Mouse (Mus musculus): ENCODE measurements at regions not wholly inside any gene's neighbourhood (a gene's known extent, or its start where the extent isn't known, plus 50 kb on each side); places are given as distances from the start of the nearest gene placed in this dataset.

DNA sequence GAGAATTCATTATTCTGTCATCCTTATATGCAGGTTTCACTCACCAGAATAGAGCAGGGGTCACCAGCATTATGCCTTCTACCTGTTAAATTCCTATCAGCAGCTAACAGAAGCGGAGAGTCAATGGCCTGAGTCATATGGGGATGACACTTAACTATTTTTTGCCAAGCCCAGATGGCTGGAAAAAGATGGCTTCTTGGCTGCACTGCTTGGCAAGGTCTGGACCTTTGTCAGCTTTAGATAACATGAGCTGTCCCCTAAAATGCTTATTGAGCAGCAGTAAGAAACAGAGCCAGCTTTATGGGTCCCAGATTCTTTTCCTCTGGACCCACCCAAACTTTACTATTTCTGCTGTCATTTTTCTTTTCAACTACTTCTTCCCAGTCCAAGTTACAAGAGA lies 565.3 kb upstream of the Lmcd1 start:
- Histone ChIP-seq H3K36me3 (ENCODE audit: control insufficient read depth, insufficient read depth, low read length) (no peaks in the 10 kb centered on the region), H3K9me3 (ENCODE audit: control insufficient read depth, low read length) (no peaks in the 10 kb centered on the region), H3K27me3 (ENCODE audit: control insufficient read depth, insufficient read depth, low read length) (no peaks in the 10 kb centered on the region), H3K4me3 (ENCODE audit: low read depth, low read length) (no peak overlapping the region), H3K4me2 (ENCODE audit: low read depth, low read length, severe bottlenecking) (no peak overlapping the region), H3K9ac (ENCODE audit: low read length) (no peak overlapping the region), H3K4me1 (replicated peaks; ENCODE audit: control insufficient read depth, insufficient read depth, low read length) (no peaks in the 10 kb centered on the region), H3K27ac (ENCODE audit: low read depth, low read length) (no peak overlapping the region)
- ATAC-seq (replicated peaks; ENCODE audit: low FRiP score) (no peak), DNase-seq (ENCODE audit: low spot score) (no peak)
- 80% methylated on average over 1 of the region's 1 CpGs for WGBS

DNA sequence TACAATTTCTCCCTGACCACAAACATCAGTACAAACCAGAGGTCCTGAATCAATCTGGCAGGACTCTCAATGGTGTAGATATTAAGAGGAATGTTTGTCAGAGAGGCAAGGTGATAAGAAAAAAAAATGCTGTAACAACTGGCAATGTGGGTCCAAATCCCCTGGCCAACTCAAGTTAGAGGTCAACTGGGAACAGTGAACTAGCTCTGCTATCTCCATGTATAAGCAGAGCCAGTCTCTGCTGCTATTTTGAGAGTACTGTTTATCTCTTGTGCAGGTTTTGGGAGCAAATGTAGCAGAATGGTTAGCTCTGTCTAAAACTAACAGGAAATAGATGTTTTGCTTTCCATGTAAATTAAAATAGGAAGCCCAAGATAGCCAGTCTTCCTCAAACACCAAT lies 547.6 kb upstream of the Lmcd1 start:
- no peaks in the 10 kb centered on the region for H3K9me3 ChIP-seq (ENCODE audit: control insufficient read depth, low read length)
- no peak overlapping the region for H3K4me3 ChIP-seq (ENCODE audit: low read depth, low read length)
- H3K9ac ChIP-seq (ENCODE audit: low read length): no peak overlapping the region
- no peaks in the 10 kb centered on the region for H3K4me1 ChIP-seq (replicated peaks; ENCODE audit: control insufficient read depth, insufficient read depth, low read length)
- DNase-seq (ENCODE audit: low spot score) (no peak), ATAC-seq (replicated peaks; ENCODE audit: low FRiP score) (no peak)
- H3K4me2 ChIP-seq (ENCODE audit: low read depth, low read length, severe bottlenecking): no peak overlapping the region
- H3K27ac ChIP-seq (ENCODE audit: low read depth, low read length): no peak overlapping the region
- H3K27me3 ChIP-seq (ENCODE audit: control insufficient read depth, insufficient read depth, low read length): no peaks in the 10 kb centered on the region
- no peaks in the 10 kb centered on the region for H3K36me3 ChIP-seq (ENCODE audit: control insufficient read depth, insufficient read depth, low read length)

DNA sequence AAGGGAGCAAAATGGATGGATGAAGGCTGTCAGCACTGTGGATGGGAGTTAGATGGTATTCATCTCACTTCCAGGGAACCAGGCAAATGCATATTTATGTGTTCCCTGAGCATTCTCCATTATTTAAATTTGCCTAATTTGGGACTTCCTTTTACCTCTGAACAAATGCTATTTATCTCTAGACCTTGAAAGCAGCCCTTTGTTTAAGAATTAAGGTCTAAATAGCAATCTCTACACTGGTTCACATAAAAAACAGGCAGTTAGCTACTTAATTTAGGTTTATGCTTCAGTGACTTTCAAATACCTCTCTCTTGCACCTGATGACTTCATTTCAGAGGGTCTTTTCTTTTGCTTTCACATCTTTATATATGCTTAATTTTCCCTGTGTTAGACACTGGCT lies 543.2 kb upstream of the Lmcd1 start:
- Histone ChIP-seq H3K36me3 (ENCODE audit: control insufficient read depth, insufficient read depth, low read length) (no peaks in the 10 kb centered on the region), H3K4me3 (ENCODE audit: low read depth, low read length) (no peak overlapping the region), H3K4me2 (ENCODE audit: low read depth, low read length, severe bottlenecking) (no peak overlapping the region), H3K9ac (ENCODE audit: low read length) (no peak overlapping the region), H3K9me3 (ENCODE audit: control insufficient read depth, low read length) (no peaks in the 10 kb centered on the region), H3K27me3 (ENCODE audit: control insufficient read depth, insufficient read depth, low read length) (no peaks in the 10 kb centered on the region), H3K4me1 (replicated peaks; ENCODE audit: control insufficient read depth, insufficient read depth, low read length) (no peaks in the 10 kb centered on the region), H3K27ac (ENCODE audit: low read depth, low read length) (no peak overlapping the region)
- ATAC-seq (replicated peaks; ENCODE audit: low FRiP score): peak; percentile 60
- DNase-seq (ENCODE audit: low spot score): no peak

DNA sequence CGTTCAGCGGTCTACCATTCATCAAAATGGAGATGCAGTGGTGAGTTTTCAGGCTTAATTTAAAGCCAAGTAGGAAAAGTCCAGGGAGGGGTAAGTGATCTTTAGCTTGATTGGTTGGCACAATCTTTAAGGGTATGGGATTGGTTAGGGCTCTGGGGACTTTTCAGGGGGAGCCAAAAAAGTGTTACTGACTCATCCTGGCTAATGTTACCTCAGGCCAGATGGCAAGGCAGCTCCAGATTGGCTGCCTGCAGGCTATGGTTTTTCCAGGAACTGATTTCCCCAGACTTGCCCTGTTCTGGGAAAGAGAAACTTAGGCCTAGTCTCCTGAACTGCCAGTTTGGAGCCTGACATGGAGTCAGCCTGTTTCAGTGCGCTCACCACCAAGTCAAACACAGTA lies 539.6 kb upstream of the Lmcd1 start:
- no peak overlapping the region for H3K9ac ChIP-seq (ENCODE audit: low read length)
- H3K9me3 ChIP-seq (ENCODE audit: control insufficient read depth, low read length): no peaks in the 10 kb centered on the region
- ATAC-seq (replicated peaks; ENCODE audit: low FRiP score): no peak

DNA sequence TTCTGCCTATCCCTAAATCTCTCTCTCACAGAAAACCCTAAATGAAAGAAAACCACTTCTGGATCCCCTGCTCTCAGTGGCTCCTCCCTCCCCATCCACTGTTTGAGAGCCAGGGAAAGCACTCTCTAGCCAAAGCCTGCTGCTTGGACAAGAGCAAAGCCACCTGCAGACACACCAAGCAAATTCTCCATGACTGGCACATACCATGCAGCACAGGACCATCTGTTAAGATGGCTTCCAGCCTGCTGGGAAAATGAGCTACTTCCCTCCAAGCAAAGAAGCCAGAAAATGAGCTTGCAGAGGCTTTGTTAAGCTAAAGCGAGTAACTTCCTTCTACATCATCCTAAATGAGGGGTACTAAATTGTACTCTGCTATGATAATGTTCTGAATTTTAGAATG lies 534.6 kb upstream of the Lmcd1 start:
- Histone ChIP-seq H3K27me3 (ENCODE audit: control insufficient read depth, insufficient read depth, low read length) (no peaks in the 10 kb centered on the region), H3K9ac (ENCODE audit: low read length) (no peak overlapping the region), H3K9me3 (ENCODE audit: control insufficient read depth, low read length) (no peaks in the 10 kb centered on the region), H3K36me3 (ENCODE audit: control insufficient read depth, insufficient read depth, low read length) (no peaks in the 10 kb centered on the region), H3K4me2 (ENCODE audit: low read depth, low read length, severe bottlenecking) (no peak overlapping the region), H3K27ac (ENCODE audit: low read depth, low read length) (no peak overlapping the region), H3K4me1 (replicated peaks; ENCODE audit: control insufficient read depth, insufficient read depth, low read length) (no peaks in the 10 kb centered on the region), H3K4me3 (ENCODE audit: low read depth, low read length) (no peak overlapping the region)
- WGBS: 97% methylated on average over 1 of the region's 1 CpGs
- ATAC-seq (replicated peaks; ENCODE audit: low FRiP score): no peak
- no peak for DNase-seq (ENCODE audit: low spot score)

More for the DNA sequence above, 539.6 kb upstream of the Lmcd1 start:
- H3K4me2 ChIP-seq (ENCODE audit: low read depth, low read length, severe bottlenecking): no peak overlapping the region
- no peak overlapping the region for H3K27ac ChIP-seq (ENCODE audit: low read depth, low read length)
- H3K36me3 ChIP-seq (ENCODE audit: control insufficient read depth, insufficient read depth, low read length): no peaks in the 10 kb centered on the region
- H3K27me3 ChIP-seq (ENCODE audit: control insufficient read depth, insufficient read depth, low read length): no peaks in the 10 kb centered on the region
- H3K4me1 ChIP-seq (replicated peaks; ENCODE audit: control insufficient read depth, insufficient read depth, low read length): no peaks in the 10 kb centered on the region
- no peak for DNase-seq (ENCODE audit: low spot score)
- H3K4me3 ChIP-seq (ENCODE audit: low read depth, low read length): no peak overlapping the region
- WGBS: 90% methylated on average over 3 of the region's 3 CpGs

DNA sequence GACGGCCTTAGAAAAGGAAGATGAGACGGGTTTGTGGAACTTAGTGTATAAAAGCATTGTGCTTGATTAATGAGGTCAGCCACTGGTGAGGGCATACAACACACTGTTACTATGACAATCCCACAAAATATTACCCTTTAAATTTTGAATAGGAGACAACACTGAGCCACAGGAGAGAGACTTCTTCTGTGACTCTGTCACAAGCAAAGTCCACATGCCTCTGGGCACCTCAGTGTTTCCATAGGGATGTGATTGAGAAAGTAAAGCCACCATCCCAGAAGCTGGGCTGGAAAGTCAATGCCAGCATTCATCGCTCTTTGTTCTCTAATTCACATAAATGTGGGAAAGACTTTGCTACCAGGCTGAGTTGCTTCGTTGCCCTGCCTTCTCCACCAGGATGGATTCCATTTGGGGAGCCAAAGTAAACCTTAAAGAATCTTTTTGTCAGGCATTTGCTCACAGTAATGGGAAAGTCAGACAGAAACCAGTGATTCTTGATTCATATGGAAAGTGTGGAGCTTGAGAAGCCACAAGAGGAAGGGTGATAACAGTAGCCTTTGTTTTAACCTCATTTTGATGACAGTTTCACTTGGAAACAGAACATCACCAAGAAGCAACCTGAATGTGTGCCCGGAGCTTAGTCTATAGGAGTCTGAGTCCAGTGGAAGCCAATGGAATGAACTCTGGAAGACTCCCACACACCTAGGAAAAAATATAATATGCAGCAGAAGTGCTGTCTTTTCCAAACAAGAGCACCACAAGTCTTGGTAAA lies 491.7 kb upstream of the Lmcd1 start:
- DNase-seq (ENCODE audit: low spot score) (no peak), ATAC-seq (replicated peaks; ENCODE audit: low FRiP score) (no peak)
- no peak overlapping the region for H3K27ac ChIP-seq (ENCODE audit: low read depth, low read length)

DNA sequence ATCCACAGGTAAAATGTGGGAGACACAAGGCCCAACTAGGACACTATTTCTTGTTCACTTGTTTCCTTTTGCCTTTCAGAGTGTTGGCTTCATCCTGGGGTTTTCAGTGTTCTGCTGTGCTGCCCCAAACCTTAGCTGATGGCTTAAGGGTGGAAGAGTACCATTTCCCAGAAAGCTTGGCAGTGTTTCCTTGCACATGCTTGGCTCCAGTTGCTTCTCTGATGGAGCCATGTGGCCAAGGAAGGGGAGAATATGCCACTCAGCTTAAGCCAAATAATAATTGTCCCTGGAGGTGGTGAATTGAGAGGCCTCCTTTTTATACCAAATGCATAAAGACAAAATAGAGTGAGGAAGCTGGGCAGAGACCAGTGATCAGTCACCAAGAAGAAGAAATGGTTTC lies 464.9 kb upstream of the Lmcd1 start:
- no peaks in the 10 kb centered on the region for H3K4me1 ChIP-seq (replicated peaks; ENCODE audit: control insufficient read depth, insufficient read depth, low read length)
- H3K36me3 ChIP-seq (ENCODE audit: control insufficient read depth, insufficient read depth, low read length): no peaks in the 10 kb centered on the region
- H3K4me3 ChIP-seq (ENCODE audit: low read depth, low read length): no peak overlapping the region
- H3K9me3 ChIP-seq (ENCODE audit: control insufficient read depth, low read length): no peaks in the 10 kb centered on the region; the same call in 1 of the 2 replicates
- no peak overlapping the region for H3K9ac ChIP-seq (ENCODE audit: low read length)
- DNase-seq (ENCODE audit: low spot score) (no peak), ATAC-seq (replicated peaks; ENCODE audit: low FRiP score) (no peak)
- H3K27ac ChIP-seq (ENCODE audit: low read depth, low read length): no peak overlapping the region
- H3K4me2 ChIP-seq (ENCODE audit: low read depth, low read length, severe bottlenecking): no peak overlapping the region
- H3K27me3 ChIP-seq (ENCODE audit: control insufficient read depth, insufficient read depth, low read length): no peaks in the 10 kb centered on the region

More for the DNA sequence above, 491.7 kb upstream of the Lmcd1 start:
- no peak overlapping the region for H3K4me2 ChIP-seq (ENCODE audit: low read depth, low read length, severe bottlenecking)
- 82% methylated on average over 5 of the region's 5 CpGs for WGBS
- no peaks in the 10 kb centered on the region for H3K27me3 ChIP-seq (ENCODE audit: control insufficient read depth, insufficient read depth, low read length)
- H3K9me3 ChIP-seq (ENCODE audit: control insufficient read depth, low read length): no peaks in the 10 kb centered on the region
- H3K36me3 ChIP-seq (ENCODE audit: control insufficient read depth, insufficient read depth, low read length): no peaks in the 10 kb centered on the region
- H3K4me3 ChIP-seq (ENCODE audit: low read depth, low read length): no peak overlapping the region
- H3K9ac ChIP-seq (ENCODE audit: low read length): no peak overlapping the region
- no peaks in the 10 kb centered on the region for H3K4me1 ChIP-seq (replicated peaks; ENCODE audit: control insufficient read depth, insufficient read depth, low read length)

DNA sequence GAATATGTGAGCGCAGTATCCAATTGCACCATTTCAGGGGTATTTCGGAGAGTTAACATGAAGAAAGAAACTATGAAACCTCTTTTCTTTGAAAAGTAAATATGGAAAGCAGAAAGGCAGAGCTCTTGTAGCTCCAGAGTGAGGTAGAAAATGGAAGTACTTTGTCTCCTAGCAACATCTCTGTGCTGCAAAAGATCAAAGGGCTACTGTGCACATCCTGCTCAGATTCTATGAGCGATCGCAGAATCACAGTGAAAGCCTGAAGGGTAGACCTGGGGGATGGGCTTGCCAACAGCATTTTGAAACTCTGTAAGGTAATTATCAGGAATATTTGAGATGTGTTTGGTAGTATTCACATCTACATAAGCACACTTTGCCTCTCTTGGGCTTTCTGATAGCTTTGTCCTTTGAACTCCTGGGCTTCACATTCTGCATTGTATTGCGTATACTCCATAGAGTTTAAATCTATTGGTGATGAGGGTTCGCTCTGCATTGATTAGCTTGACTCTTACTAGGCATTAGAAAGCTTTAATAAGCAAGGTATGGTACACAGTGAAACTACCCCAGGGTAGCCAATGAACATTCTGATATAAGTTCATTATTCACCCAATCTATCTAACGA lies 459.5 kb upstream of the Lmcd1 start:
- no peak overlapping the region for H3K27ac ChIP-seq (ENCODE audit: low read depth, low read length)
- H3K4me2 ChIP-seq (ENCODE audit: low read depth, low read length, severe bottlenecking): no peak overlapping the region
- WGBS: 83% methylated on average over 7 of the region's 7 CpGs
- H3K4me1 ChIP-seq (replicated peaks; ENCODE audit: control insufficient read depth, insufficient read depth, low read length): no peaks in the 10 kb centered on the region
- ATAC-seq (replicated peaks; ENCODE audit: low FRiP score) (0 out of 2 replicates have a peak, but pooled peaks have one; percentile 51), DNase-seq (ENCODE audit: low spot score) (no peak)
- no peaks in the 10 kb centered on the region; the same call in 1 of the 2 replicates for H3K9me3 ChIP-seq (ENCODE audit: control insufficient read depth, low read length)
- no peak overlapping the region for H3K4me3 ChIP-seq (ENCODE audit: low read depth, low read length)
- no peak overlapping the region for H3K9ac ChIP-seq (ENCODE audit: low read length)
- no peaks in the 10 kb centered on the region for H3K36me3 ChIP-seq (ENCODE audit: control insufficient read depth, insufficient read depth, low read length)
- H3K27me3 ChIP-seq (ENCODE audit: control insufficient read depth, insufficient read depth, low read length): no peaks in the 10 kb centered on the region

DNA sequence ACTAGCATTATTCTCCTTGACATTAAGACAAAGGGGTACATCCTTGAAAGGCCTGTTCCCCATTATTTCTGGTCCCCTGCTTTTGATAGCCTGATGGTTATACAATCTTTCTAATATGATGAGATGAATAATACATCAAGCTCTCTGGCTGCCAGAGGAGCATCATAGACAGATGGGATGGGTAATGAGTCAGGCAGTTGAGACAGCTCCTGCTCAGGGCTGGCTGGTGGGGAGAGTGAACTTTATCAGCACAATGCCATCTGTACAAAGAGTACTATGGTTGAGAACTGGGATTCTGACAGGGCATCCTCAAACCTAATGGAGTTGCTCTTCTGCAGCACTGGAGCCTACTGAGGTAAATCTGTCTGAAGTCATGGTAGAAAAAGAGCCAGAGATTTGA lies 458.4 kb upstream of the Lmcd1 start:
- no peak for DNase-seq (ENCODE audit: low spot score)

More for the DNA sequence above, 458.4 kb upstream of the Lmcd1 start:
- no peak for ATAC-seq (replicated peaks; ENCODE audit: low FRiP score)
- H3K36me3 ChIP-seq (ENCODE audit: control insufficient read depth, insufficient read depth, low read length): no peaks in the 10 kb centered on the region
- no peak overlapping the region for H3K4me3 ChIP-seq (ENCODE audit: low read depth, low read length)
- no peaks in the 10 kb centered on the region; the same call in 1 of the 2 replicates for H3K9me3 ChIP-seq (ENCODE audit: control insufficient read depth, low read length)
- H3K4me2 ChIP-seq (ENCODE audit: low read depth, low read length, severe bottlenecking): no peak overlapping the region
- no peak overlapping the region for H3K9ac ChIP-seq (ENCODE audit: low read length)
- H3K4me1 ChIP-seq (replicated peaks; ENCODE audit: control insufficient read depth, insufficient read depth, low read length): no peaks in the 10 kb centered on the region
- H3K27ac ChIP-seq (ENCODE audit: low read depth, low read length): no peak overlapping the region
- no peaks in the 10 kb centered on the region for H3K27me3 ChIP-seq (ENCODE audit: control insufficient read depth, insufficient read depth, low read length)
